Mouse (Mus musculus) subcutaneous adipose tissue, adult 2 months (tissue): ENCODE results near the gene Mtpn. TPM values are rescaled to one million over a fixed set of nuclear protein-coding genes. Genes with fewer than 3 reads are reported as not detected.

ENCODE experiments used
- polyA plus RNA-seq: library from polyadenylated mRNA; depleted of rRNA; stranded (reverse); fragments of >200 nt; gene quantifications from 2 replicates; pipeline ENCODE4 v1.2.3, GENCODE M21; 2012; ENCODE audit warnings: low replicate concordance; rRNA removed

Gene Mtpn
- 31.8 and 75.8 TPM in 2 replicates for polyA plus RNA-seq

DNA sequence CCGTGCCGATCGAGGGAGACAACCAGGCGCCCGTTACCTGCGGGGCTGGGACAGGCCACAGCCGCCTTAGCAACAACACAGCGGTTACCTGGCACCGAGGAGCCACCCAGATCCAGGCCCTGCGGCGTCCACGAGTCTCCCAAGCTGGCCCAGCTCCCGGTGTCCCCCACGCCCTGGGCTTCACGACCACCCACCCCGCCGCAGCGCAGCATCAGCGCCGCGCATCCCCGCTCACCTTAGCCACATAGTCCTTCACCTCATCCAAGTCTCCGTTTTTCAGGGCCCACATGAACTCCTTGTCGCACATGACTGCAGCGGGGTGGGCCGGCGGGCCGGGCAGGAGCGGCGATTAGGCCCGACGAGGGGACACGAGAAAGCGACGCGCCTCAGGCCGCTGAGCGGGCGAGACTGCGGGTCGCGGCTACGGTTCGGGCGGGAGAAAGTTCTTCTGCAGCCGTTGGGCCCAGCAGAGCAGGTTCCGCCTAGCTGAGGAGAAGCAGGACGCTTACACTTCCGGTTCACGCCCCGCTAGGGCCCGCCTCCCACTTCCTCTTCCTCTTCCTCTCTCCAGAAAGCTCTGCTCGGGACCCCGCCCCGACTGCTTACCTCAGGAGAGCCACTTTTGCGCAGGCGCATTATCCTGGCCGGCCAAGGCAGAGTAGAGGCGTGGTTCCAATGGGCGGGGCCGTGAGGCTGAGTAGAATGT lies at the start of gene Mtpn:
Gene Mtpn, minus strand, starts transcription at position 585 of the 706 bp plus-strand sequence.

Other genes starting within 250 kb of the Mtpn start
- gene Slc13a4, start 231.8 kb downstream of the Mtpn start, polyA plus RNA-seq: 2.8 and 7.1 TPM in 2 replicates
- gene Fam180a, start 213.7 kb downstream of the Mtpn start, polyA plus RNA-seq: 0.40 and 1.5 TPM in 2 replicates